Mouse (Mus musculus) kidney, embryonic 15.5 days (tissue): Measurements from ENCODE around the gene Cfap300. TPM values are rescaled to one million over a fixed set of nuclear protein-coding genes. Genes with fewer than 3 reads are reported as not detected.

ENCODE experiments used
- ATAC-seq: fragments of 200-750 bp; cut with Nextera tagmentation; replicated peaks from 2 replicates; pipeline ENCODE4 v1.8.0; 2017; ENCODE audit warnings: moderate TSS enrichment; ENCODE audit not compliant: low FRiP score
- H3K27ac ChIP-seq: fragments of 300-500 bp; sonication (generic); 2 replicates; pipeline ENCODE4 v1.5.1; 2015; ENCODE audit warnings: mild to moderate bottlenecking, inconsistent platforms
- H3K27me3 ChIP-seq: fragments of 300-500 bp; sonication (generic); 2 replicates; pipeline ENCODE4 v1.6.1; 2015; ENCODE audit warnings: inconsistent platforms
- H3K36me3 ChIP-seq: fragments of 300-500 bp; sonication (generic); 2 replicates; pipeline ENCODE4 v1.6.1; 2015; ENCODE audit warnings: inconsistent platforms
- H3K4me1 ChIP-seq: fragments of 300-500 bp; sonication (generic); 2 replicates; pipeline ENCODE4 v1.6.1; 2015; ENCODE audit warnings: inconsistent platforms
- H3K4me2 ChIP-seq: fragments of 300-500 bp; sonication (generic); 2 replicates; pipeline ENCODE4 v1.6.1; 2015; ENCODE audit warnings: moderate library complexity, mild to moderate bottlenecking, inconsistent platforms
- H3K4me3 ChIP-seq: fragments of 300-500 bp; sonication (generic); replicated peaks from 2 replicates; pipeline ENCODE4 v1.5.1; 2015; ENCODE audit warnings: mild to moderate bottlenecking, inconsistent platforms
- H3K9ac ChIP-seq: fragments of 300-500 bp; sonication (generic); 2 replicates; pipeline ENCODE4 v1.6.1; 2015; ENCODE audit warnings: mild to moderate bottlenecking, inconsistent platforms
- H3K9me3 ChIP-seq: fragments of 300-500 bp; sonication (generic); replicated peaks from 2 replicates; pipeline ENCODE4 v1.6.1; 2016; ENCODE audit warnings: inconsistent platforms
- WGBS: fragments of 180-500 bp; shearing (Covaris S2); methylation state at CpG from one replicate; pipeline ENCODE4 v1.1.7; 2015; ENCODE audit warnings: mixed read lengths; 5-methylcytosine and 5-hydroxymethylcytosine counted together
- polyA plus RNA-seq: library from polyadenylated mRNA; unstranded; fragments of >200 nt; fragmentation: Nextera tagmentation; extraction: Ambion mirVana; gene quantifications from 2 replicates; pipeline ENCODE4 v1.2.1, GENCODE M21; 2015

Gene Cfap300
- polyA plus RNA-seq, 1 experiment from 2014 or later: 11.2 TPM

GRCm38 (mm10) chr9:8017253-8017913 is 25.2 kb downstream of the Cfap300 start:
- ATAC-seq: 0 out of 2 replicates have a peak, but pooled peaks have one; percentile 41
- 42% methylated on average over 19 of the region's 20 CpGs for WGBS

GRCm38 (mm10) chr9:8004370-8004991 is 38.1 kb downstream of the Cfap300 start, which contains the start of gene Yap1:
Yap1 (minus strand) TSS chr9:8004596.
- Histone ChIP-seq H3K27ac (peak within 1 kb of the TSS; percentile 99), H3K9ac (peak within 1 kb of the TSS; percentile 94), H3K27me3 (no peaks in the 10 kb centered on the region), H3K4me2 (peak within 1 kb of the TSS; percentile 67), H3K9me3 (no peaks in the 10 kb centered on the region), H3K4me3 (peak within 1 kb of the TSS; percentile 93), H3K4me1 (peaks cover 22% of the 10 kb centered on the region), H3K36me3 (peaks cover 20% of the 10 kb centered on the region)
- peak; percentile 88 for ATAC-seq
- WGBS: 1% methylated on average over 76 of the region's 79 CpGs

More at GRCm38 (mm10) chr9:8017253-8017913, 25.2 kb downstream of the Cfap300 start:
- Histone ChIP-seq H3K9me3 (no peaks in the 10 kb centered on the region), H3K4me3 (no peak overlapping the region), H3K36me3 (no peaks in the 10 kb centered on the region), H3K27ac (no peak overlapping the region), H3K4me2 (no peak overlapping the region), H3K9ac (no peak overlapping the region), H3K4me1 (no peaks in the 10 kb centered on the region), H3K27me3 (no peaks in the 10 kb centered on the region)

GRCm38 (mm10) chr9:8003301-8004271 is 39.0 kb downstream of the Cfap300 start:
- H3K9ac ChIP-seq: peak overlapping the region; percentile 94
- peak; percentile 65 for ATAC-seq
- peaks cover 29% of the 10 kb centered on the region for H3K36me3 ChIP-seq
- peak overlapping the region; percentile 93 for H3K4me3 ChIP-seq
- WGBS: under 1% methylated on average over 82 of the region's 82 CpGs
- H3K4me1 ChIP-seq: peaks cover 22% of the 10 kb centered on the region
- peak overlapping the region; percentile 99 for H3K27ac ChIP-seq
- H3K9me3 ChIP-seq: no peaks in the 10 kb centered on the region
- no peaks in the 10 kb centered on the region for H3K27me3 ChIP-seq
- H3K4me2 ChIP-seq: peak overlapping the region; percentile 67

- under 1% methylated on average over 12 of the region's 12 CpGs for WGBS
- H3K4me1 ChIP-seq: peaks cover 22% of the 10 kb centered on the region
- H3K9me3 ChIP-seq: no peaks in the 10 kb centered on the region
- peaks cover 36% of the 10 kb centered on the region for H3K36me3 ChIP-seq
- H3K27ac ChIP-seq: peak overlapping the region; percentile 99
- H3K9ac ChIP-seq: peak overlapping the region; percentile 94
- no peaks in the 10 kb centered on the region for H3K27me3 ChIP-seq
- peak overlapping the region; percentile 93 for H3K4me3 ChIP-seq
- H3K4me2 ChIP-seq: peak overlapping the region; percentile 67
- no peak for ATAC-seq
Observed at GRCm38 (mm10) chr9:8002806-8003205, 39.8 kb downstream of the Cfap300 start.

GRCm38 (mm10) chr9:8001352-8001751 is 41.3 kb downstream of the Cfap300 start:
- Histone ChIP-seq H3K9ac (no peak overlapping the region), H3K36me3 (peaks cover 45% of the 10 kb centered on the region), H3K27ac (no peak overlapping the region), H3K4me3 (no peak overlapping the region), H3K4me2 (peak overlapping the region; percentile 36), H3K27me3 (no peaks in the 10 kb centered on the region), H3K9me3 (no peaks in the 10 kb centered on the region), H3K4me1 (peaks cover 22% of the 10 kb centered on the region)
- ATAC-seq: no peak
- WGBS: 41% methylated on average over 7 of the region's 7 CpGs

- whole genome bisulfite sequencing: 87% methylated on average over 5 of the region's 5 CpGs
- Histone ChIP-seq H3K4me3 (no peak overlapping the region), H3K4me1 (peaks cover 4% of the 10 kb centered on the region; the same call in 1 of the 2 replicates), H3K9ac (no peak overlapping the region), H3K9me3 (no peaks in the 10 kb centered on the region), H3K4me2 (no peak overlapping the region), H3K27ac (no peak overlapping the region), H3K36me3 (peaks cover 84% of the 10 kb centered on the region), H3K27me3 (no peaks in the 10 kb centered on the region)
- ATAC-seq: no peak
Observed at GRCm38 (mm10) chr9:7994275-7994674, 48.3 kb downstream of the Cfap300 start.

- no peaks in the 10 kb centered on the region for H3K27me3 ChIP-seq
- peaks cover 84% of the 10 kb centered on the region for H3K36me3 ChIP-seq
- H3K4me1 ChIP-seq: peaks cover 4% of the 10 kb centered on the region; the same call in 1 of the 2 replicates
- WGBS: 54% methylated on average over 3 of the region's 3 CpGs
- H3K4me2 ChIP-seq: no peak overlapping the region
- no peak overlapping the region for H3K9ac ChIP-seq
- no peaks in the 10 kb centered on the region for H3K9me3 ChIP-seq
- ATAC-seq: no peak
- no peak overlapping the region for H3K4me3 ChIP-seq
- H3K27ac ChIP-seq: no peak overlapping the region
Observed at GRCm38 (mm10) chr9:7992651-7993050, 50.0 kb downstream of the Cfap300 start.

- ATAC-seq: no peak
- no peak overlapping the region for H3K9ac ChIP-seq
- H3K27me3 ChIP-seq: no peaks in the 10 kb centered on the region
- H3K27ac ChIP-seq: no peak overlapping the region
- peaks cover 4% of the 10 kb centered on the region; the same call in 1 of the 2 replicates for H3K4me1 ChIP-seq
- H3K36me3 ChIP-seq: peaks cover 80% of the 10 kb centered on the region
- H3K4me2 ChIP-seq: no peak overlapping the region
- H3K9me3 ChIP-seq: no peaks in the 10 kb centered on the region
- no peak overlapping the region for H3K4me3 ChIP-seq
- WGBS: 88% methylated on average over 4 of the region's 4 CpGs
Observed at GRCm38 (mm10) chr9:7990897-7991296, 51.7 kb downstream of the Cfap300 start.

- no peak for ATAC-seq
- no peak overlapping the region for H3K27ac ChIP-seq
- H3K4me2 ChIP-seq: no peak overlapping the region
- H3K27me3 ChIP-seq: no peaks in the 10 kb centered on the region
- no peaks in the 10 kb centered on the region for H3K4me1 ChIP-seq
- H3K36me3 ChIP-seq: peaks cover 65% of the 10 kb centered on the region
- H3K4me3 ChIP-seq: no peak overlapping the region
- 80% methylated on average over 5 of the region's 5 CpGs for WGBS
- no peak overlapping the region for H3K9ac ChIP-seq
- no peaks in the 10 kb centered on the region for H3K9me3 ChIP-seq
Observed at GRCm38 (mm10) chr9:7987119-7987518, 55.5 kb downstream of the Cfap300 start.

GRCm38 (mm10) chr9:7984287-7984686 is 58.3 kb downstream of the Cfap300 start:
- Histone ChIP-seq H3K27me3 (no peaks in the 10 kb centered on the region), H3K9ac (no peak overlapping the region), H3K4me2 (no peak overlapping the region), H3K4me1 (0 out of 2 replicates have a peak, but pooled peaks cover 3% of the 10 kb centered on the region), H3K27ac (no peak overlapping the region), H3K4me3 (no peak overlapping the region), H3K9me3 (no peaks in the 10 kb centered on the region), H3K36me3 (peaks cover 52% of the 10 kb centered on the region)
- 62% methylated on average over 4 of the region's 4 CpGs for WGBS
- no peak for ATAC-seq

- Histone ChIP-seq H3K9me3 (no peaks in the 10 kb centered on the region), H3K4me1 (0 out of 2 replicates have a peak, but pooled peaks cover 3% of the 10 kb centered on the region), H3K36me3 (peaks cover 52% of the 10 kb centered on the region), H3K4me3 (no peak overlapping the region), H3K4me2 (no peak overlapping the region), H3K27me3 (no peaks in the 10 kb centered on the region), H3K9ac (no peak overlapping the region), H3K27ac (no peak overlapping the region)
- 28% methylated on average over 2 of the region's 2 CpGs for WGBS
- ATAC-seq: 0 out of 2 replicates have a peak, but pooled peaks have one; percentile 26
Observed at GRCm38 (mm10) chr9:7983665-7984064, 59.0 kb downstream of the Cfap300 start.
